Mouse (Mus musculus): Measurements from ENCODE around the gene Crip1.

DNA sequence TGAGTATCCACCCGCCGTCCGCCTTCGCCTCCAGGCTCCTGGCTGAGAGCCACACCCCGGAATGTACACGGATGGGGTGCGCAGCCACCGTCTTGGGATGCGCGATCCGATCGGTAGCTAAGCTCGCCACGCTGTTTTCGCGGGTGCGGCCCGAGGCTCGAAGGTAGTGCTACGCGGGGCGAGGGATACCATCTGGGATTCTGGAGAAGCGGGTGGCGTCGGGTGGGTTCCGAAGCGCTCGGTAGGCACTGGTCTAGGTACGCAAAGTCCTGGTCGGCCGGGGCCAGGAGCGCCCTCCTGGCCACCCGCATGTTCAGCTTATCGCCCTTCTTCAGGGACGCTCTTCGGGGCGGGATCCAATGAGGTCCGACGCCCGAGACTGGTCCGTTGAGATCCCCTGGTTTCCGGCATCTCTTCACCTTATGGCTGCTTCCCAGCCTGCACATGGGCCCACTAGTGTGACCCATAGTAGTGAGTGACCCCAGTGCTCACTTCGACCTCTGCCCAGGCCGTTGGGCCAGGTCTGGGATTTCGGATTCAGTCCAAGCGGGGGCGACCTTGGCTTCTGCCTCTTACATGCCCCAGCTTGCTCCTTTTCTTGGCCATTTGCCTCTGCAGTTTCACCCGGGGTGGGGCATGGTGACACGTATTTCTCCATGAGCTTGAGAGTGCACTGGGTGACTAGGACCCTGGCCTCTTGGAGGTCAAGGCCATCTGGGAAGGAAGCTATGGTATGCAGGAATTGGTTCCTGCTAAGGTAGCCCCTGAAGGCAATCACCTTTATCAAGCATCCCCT, 5.3 kb upstream of the Crip1 start:
- TF ChIP-seq FLI1 (IDR thresholded peaks at IDR 0.05; ENCODE audit: low read length): no peak
- TF ChIP-seq GATA1 (IDR thresholded peaks at IDR 0.05; ENCODE audit: borderline replicate concordance, low read length): no peak
